Mouse (Mus musculus) cerebellum, adult 2 months (tissue): ENCODE data around the gene Hoxa3.

Experiments used
- CTCF ChIP-seq: fragments of 200-500 bp; IDR thresholded peaks from 2 replicates; pipeline ENCODE4 v1.5.1; 2011; ENCODE audit warnings: low read depth, mild to moderate bottlenecking, control low read depth, low read length, moderate library complexity, borderline replicate concordance; ENCODE audit not compliant: insufficient read depth
- POLR2A ChIP-seq: fragments of 200-500 bp; IDR thresholded peaks from 2 replicates; pipeline ENCODE4 v1.6.1; 2011; ENCODE audit warnings: low read length, control low read depth, borderline replicate concordance; ENCODE audit not compliant: insufficient read depth

- no peak for TF ChIP-seq CTCF
- no peak for TF ChIP-seq POLR2A
Measured at GRCm38 (mm10) chr6:52220003-52220864, 7.1 kb upstream of the Hoxa3 start.
